Mouse (Mus musculus): ENCODE measurements around the gene Cog1. TPM values are rescaled to one million over a fixed set of nuclear protein-coding genes. Genes with fewer than 3 reads are reported as not detected.

The Cog1 gene
- polyA plus RNA-seq, 1 experiment from 2014 or later = 35.0 TPM

- Histone ChIP-seq H3K27me3 (ENCODE audit: control insufficient read depth, insufficient read depth, low read length) (no peaks in the 10 kb centered on the region; the same call in 1 of the 2 replicates), H3K9ac (replicated peaks; ENCODE audit: low read depth, low read length) (peak overlapping the region; percentile 32), H3K4me3 (ENCODE audit: low read depth, low read length) (no peak overlapping the region), H3K27ac (ENCODE audit: low read depth, low read length) (peak overlapping the region; percentile 58), H3K4me2 (ENCODE audit: low read depth, low read length) (no peak overlapping the region), H3K4me1 (ENCODE audit: control insufficient read depth, insufficient read depth, low read length) (peaks cover 15% of the 10 kb centered on the region), H3K9me3 (ENCODE audit: control insufficient read depth, low read length) (no peaks in the 10 kb centered on the region), H3K36me3 (ENCODE audit: control insufficient read depth, insufficient read depth, low read length) (no peaks in the 10 kb centered on the region)
- ATAC-seq (ENCODE audit: low read depth) = no peak
- WGBS = 3% methylated on average over 10 of the region's 10 CpGs
These were observed 61.3 kb downstream of the Cog1 start for GRCm38 (mm10) chr11:113710257-113710777.

- Histone ChIP-seq H3K27ac (ENCODE audit: low read depth, low read length) (no peak overlapping the region), H3K27me3 (ENCODE audit: control insufficient read depth, insufficient read depth, low read length) (no peaks in the 10 kb centered on the region; the same call in 1 of the 2 replicates), H3K36me3 (ENCODE audit: control insufficient read depth, insufficient read depth, low read length) (no peaks in the 10 kb centered on the region), H3K4me3 (ENCODE audit: low read depth, low read length) (no peak overlapping the region), H3K9ac (replicated peaks; ENCODE audit: low read depth, low read length) (no peak overlapping the region), H3K4me2 (ENCODE audit: low read depth, low read length) (no peak overlapping the region), H3K4me1 (ENCODE audit: control insufficient read depth, insufficient read depth, low read length) (peaks cover 15% of the 10 kb centered on the region), H3K9me3 (ENCODE audit: control insufficient read depth, low read length) (no peaks in the 10 kb centered on the region)
- ATAC-seq (ENCODE audit: low read depth) = no peak
- WGBS = 35% methylated on average over 1 of the region's 1 CpGs
These were observed 62.1 kb downstream of the Cog1 start for GRCm38 (mm10) chr11:113711061-113711460.

GRCm38 (mm10) chr11:113715078-113715674 lies 66.2 kb downstream of the Cog1 start:
- WGBS = 73% methylated on average over 7 of the region's 7 CpGs

GRCm38 (mm10) chr11:113716132-113716531 lies 67.2 kb downstream of the Cog1 start:
- no peaks in the 10 kb centered on the region for H3K4me1 ChIP-seq (ENCODE audit: control insufficient read depth, insufficient read depth, low read length)
- H3K27me3 ChIP-seq (ENCODE audit: control insufficient read depth, insufficient read depth, low read length) = no peaks in the 10 kb centered on the region
- WGBS = 94% methylated on average over 2 of the region's 2 CpGs
- ATAC-seq (ENCODE audit: low read depth) = no peak
- H3K4me3 ChIP-seq (ENCODE audit: low read depth, low read length) = no peak overlapping the region
- H3K27ac ChIP-seq (ENCODE audit: low read depth, low read length) = no peak overlapping the region
- H3K9ac ChIP-seq (replicated peaks; ENCODE audit: low read depth, low read length) = no peak overlapping the region
- H3K36me3 ChIP-seq (ENCODE audit: control insufficient read depth, insufficient read depth, low read length) = no peaks in the 10 kb centered on the region
- no peak overlapping the region for H3K4me2 ChIP-seq (ENCODE audit: low read depth, low read length)
- H3K9me3 ChIP-seq (ENCODE audit: control insufficient read depth, low read length) = no peaks in the 10 kb centered on the region

More at GRCm38 (mm10) chr11:113715078-113715674, 66.2 kb downstream of the Cog1 start:
- Histone ChIP-seq H3K4me3 (ENCODE audit: low read depth, low read length) (no peak overlapping the region), H3K9me3 (ENCODE audit: control insufficient read depth, low read length) (no peaks in the 10 kb centered on the region), H3K4me1 (ENCODE audit: control insufficient read depth, insufficient read depth, low read length) (peaks cover 6% of the 10 kb centered on the region), H3K27me3 (ENCODE audit: control insufficient read depth, insufficient read depth, low read length) (no peaks in the 10 kb centered on the region), H3K36me3 (ENCODE audit: control insufficient read depth, insufficient read depth, low read length) (no peaks in the 10 kb centered on the region), H3K9ac (replicated peaks; ENCODE audit: low read depth, low read length) (no peak overlapping the region), H3K27ac (ENCODE audit: low read depth, low read length) (no peak overlapping the region), H3K4me2 (ENCODE audit: low read depth, low read length) (no peak overlapping the region)
- no peak for ATAC-seq (ENCODE audit: low read depth)

Other genes with a start within 250 kb of the Cog1 start
- 9.9 and 14.2 TPM in 2 replicates for gene Sstr2, start 29.8 kb upstream of the Cog1 start, polyA plus RNA-seq (2014; fragmentation: Nextera tagmentation; extraction: Ambion mirVana)
- gene Slc39a11, start 910 bp downstream of the Cog1 start, polyA plus RNA-seq (2014; fragmentation: Nextera tagmentation; extraction: Ambion mirVana) = 23.5 and 24.4 TPM in 2 replicates
- 41.4 and 45.3 TPM in 2 replicates for gene Fam104a, start 35.0 kb downstream of the Cog1 start, polyA plus RNA-seq (2014; fragmentation: Nextera tagmentation; extraction: Ambion mirVana)
- gene D11Wsu47e, start 35.2 kb downstream of the Cog1 start, polyA plus RNA-seq (2014; fragmentation: Nextera tagmentation; extraction: Ambion mirVana) = 23.1 and 27.6 TPM in 2 replicates
- 0.31 and 0.72 TPM in 2 replicates for gene Cpsf4l, start 60.8 kb downstream of the Cog1 start, polyA plus RNA-seq (2014; fragmentation: Nextera tagmentation; extraction: Ambion mirVana)
- 37.0 and 41.4 TPM in 2 replicates for gene Cdc42ep4, start 102.7 kb downstream of the Cog1 start, polyA plus RNA-seq (2014; fragmentation: Nextera tagmentation; extraction: Ambion mirVana)

All from neural tube, embryonic 14.5 days (tissue).